Mouse (Mus musculus): ENCODE data around the gene Masp1. TPM values are rescaled to one million over a fixed set of nuclear protein-coding genes. Genes with fewer than 3 reads are reported as not detected.

The Masp1 gene
- polyA plus RNA-seq (2014; fragmentation: Illumina TruSeq; extraction: RNeasy Lipid Tissue Mini Kit (QIAGEN cat#74804); ENCODE audit: insufficient read depth, low read depth, low replicate concordance) = 1.5 TPM

GRCm38 (mm10) chr16:23520235-23520871 is at the start of gene Masp1, which contains the start of gene Rtp4:
Masp1 (minus strand) TSS chr16:23520815.
Rtp4 (plus strand) TSS chr16:23520291.

GRCm38 (mm10) chr16:23428647-23429319 is 91.8 kb downstream of the Masp1 start, which contains the start of gene Rtp1:
Rtp1 (plus strand) TSS chr16:23429133.

Other genes starting within 250 kb of the Masp1 start
- not detected for gene Rtp1, start 91.7 kb downstream of the Masp1 start, polyA plus RNA-seq (2014; fragmentation: Illumina TruSeq; extraction: RNeasy Lipid Tissue Mini Kit (QIAGEN cat#74804); ENCODE audit: insufficient read depth, low read depth, low replicate concordance)
- gene Rtp4, start 524 bp downstream of the Masp1 start, polyA plus RNA-seq (2014; fragmentation: Illumina TruSeq; extraction: RNeasy Lipid Tissue Mini Kit (QIAGEN cat#74804); ENCODE audit: insufficient read depth, low read depth, low replicate concordance) = 39.2 TPM